Mouse (Mus musculus): ENCODE data around the gene Aif1.
"Not testable (repeated sequence)": the region's sequence is repeated elsewhere in the genome, so short reads cannot be mapped to it uniquely, and the experiment has no call there.

Gene Aif1

GRCm38 (mm10) chr17:35147922-35148639, 27.8 kb downstream of the Aif1 start:
- in situ Hi-C loops (cut with MboI, MseI) = no loop called here

- in situ Hi-C loops (cut with MboI, MseI) = no loop called here
Observed at GRCm38 (mm10) chr17:35147348-35147747, 28.5 kb downstream of the Aif1 start.

GRCm38 (mm10) chr17:35146139-35146538, 29.7 kb downstream of the Aif1 start:
- in situ Hi-C loops (cut with MboI, MseI) = no loop called here

GRCm38 (mm10) chr17:35141971-35142370, 33.9 kb downstream of the Aif1 start:
- in situ Hi-C loops (cut with MboI, MseI) = no loop called here

GRCm38 (mm10) chr17:35140490-35140996, 35.3 kb downstream of the Aif1 start:
- in situ Hi-C loops (cut with MboI, MseI) = no loop called here

GRCm38 (mm10) chr17:35139269-35139668, 36.6 kb downstream of the Aif1 start:
- in situ Hi-C loops (cut with MboI, MseI) = no loop called here

GRCm38 (mm10) chr17:35135591-35136320, 40.1 kb downstream of the Aif1 start:
- in situ Hi-C loops (cut with MboI, MseI) = no loop called here

GRCm38 (mm10) chr17:35134801-35135590, 40.9 kb downstream of the Aif1 start, which contains the start of gene Bag6:
Gene Bag6, plus strand, starts transcription at chr17:35135178.
- in situ Hi-C loops (cut with MboI, MseI) = no loop called here

GRCm38 (mm10) chr17:35133517-35133916, 42.4 kb downstream of the Aif1 start:
- in situ Hi-C loops (cut with MboI, MseI) = no loop called here

GRCm38 (mm10) chr17:35132174-35132560, 43.7 kb downstream of the Aif1 start:
- in situ Hi-C loops (cut with MboI, MseI) = no loop called here

GRCm38 (mm10) chr17:35131500-35132173, 44.2 kb downstream of the Aif1 start, which contains the start of gene Apom:
Gene Apom, minus strand, starts transcription at chr17:35132050.
- in situ Hi-C loops (cut with MboI, MseI) = no loop called here

GRCm38 (mm10) chr17:35131038-35131437, 44.8 kb downstream of the Aif1 start:
- in situ Hi-C loops (cut with MboI, MseI) = no loop called here

GRCm38 (mm10) chr17:35128996-35129395, 46.9 kb downstream of the Aif1 start:
- in situ Hi-C loops (cut with MboI, MseI) = no loop called here

GRCm38 (mm10) chr17:35127017-35127416, 48.9 kb downstream of the Aif1 start:
- in situ Hi-C loops (cut with MboI, MseI) = no loop called here

- in situ Hi-C loops (cut with MboI, MseI) = no loop called here
Observed at GRCm38 (mm10) chr17:35126206-35126611, 49.7 kb downstream of the Aif1 start, which contains the start of gene D17H6S53E. Gene D17H6S53E, plus strand, starts transcription at chr17:35126373.

GRCm38 (mm10) chr17:35125578-35125977, 50.3 kb downstream of the Aif1 start:
- in situ Hi-C loops (cut with MboI, MseI) = no loop called here

- in situ Hi-C loops (cut with MboI, MseI) = no loop called here
Observed at GRCm38 (mm10) chr17:35125081-35125480, 50.8 kb downstream of the Aif1 start.

GRCm38 (mm10) chr17:35124261-35124896, 51.5 kb downstream of the Aif1 start:
- in situ Hi-C loops (cut with MboI, MseI) = not testable (repeated sequence)

GRCm38 (mm10) chr17:35123287-35123686, 52.6 kb downstream of the Aif1 start:
- in situ Hi-C loops (cut with MboI, MseI) = not testable (repeated sequence)

GRCm38 (mm10) chr17:35121871-35122303, 54.0 kb downstream of the Aif1 start, which contains the start of gene Csnk2b:
Gene Csnk2b, minus strand, starts transcription at chr17:35122053.
- in situ Hi-C loops (cut with MboI, MseI) = no loop called here
